Mouse (Mus musculus): ENCODE measurements around the gene Arhgap45. TPM values are rescaled to one million over a fixed set of nuclear protein-coding genes. Genes with fewer than 3 reads are reported as not detected.
A peak's percentile ranks its signal among the peaks of the same experiment; 100 is the strongest.

Arhgap45 gene
- polyA plus RNA-seq, 1 experiment from 2014 or later: 12.6 TPM

DNA sequence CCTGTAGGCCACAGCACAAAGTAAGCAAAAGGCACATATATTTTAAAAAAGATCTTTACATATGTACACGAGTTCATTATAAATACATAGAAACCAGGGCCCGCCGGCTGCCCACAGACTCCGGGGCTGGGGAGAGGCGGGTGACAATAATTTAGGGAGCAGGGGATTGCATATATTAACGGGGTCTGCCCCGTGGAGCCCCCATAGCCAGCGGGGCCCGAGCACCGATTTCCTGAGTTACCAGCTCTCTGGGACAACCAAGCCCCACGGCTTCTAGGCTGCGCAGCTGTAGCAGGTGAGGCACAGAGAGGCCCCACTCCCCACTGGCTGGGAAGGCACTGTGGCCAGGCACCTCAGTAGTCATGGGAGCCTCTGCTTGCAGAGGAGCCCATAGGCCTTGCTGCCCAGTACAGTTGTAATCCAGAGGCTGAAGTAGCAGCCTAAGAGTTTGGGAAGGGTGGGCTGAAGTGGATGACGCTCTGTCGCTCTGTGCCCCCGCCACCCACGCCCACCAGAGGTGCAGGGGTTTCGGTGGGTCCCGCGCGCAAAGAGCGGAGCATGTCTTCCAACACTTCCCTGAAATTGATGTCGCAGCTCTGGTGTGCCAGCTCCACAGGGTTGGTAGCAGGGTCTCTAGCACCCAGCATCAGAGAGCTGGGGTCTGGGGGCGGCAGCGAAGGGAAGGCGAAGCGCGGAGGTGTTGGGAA is 40.7 kb downstream of the Arhgap45 start:
- no peak overlapping the region for H3K4me2 ChIP-seq
- no peak overlapping the region for H3K27ac ChIP-seq
- H3K4me3 ChIP-seq (replicated peaks): no peak overlapping the region
- no peaks in the 10 kb centered on the region for H3K9me3 ChIP-seq
- H3K27me3 ChIP-seq: no peaks in the 10 kb centered on the region
- H3K4me1 ChIP-seq (replicated peaks): peaks cover 16% of the 10 kb centered on the region
- no peak for ATAC-seq (ENCODE audit: insufficient number of reproducible peaks, insufficient read depth, low FRiP score, low TSS enrichment, low read depth)
- no peak overlapping the region for H3K9ac ChIP-seq (replicated peaks)
- H3K36me3 ChIP-seq: peaks cover 70% of the 10 kb centered on the region
- 92% methylated on average over 27 of the region's 27 CpGs for WGBS

DNA sequence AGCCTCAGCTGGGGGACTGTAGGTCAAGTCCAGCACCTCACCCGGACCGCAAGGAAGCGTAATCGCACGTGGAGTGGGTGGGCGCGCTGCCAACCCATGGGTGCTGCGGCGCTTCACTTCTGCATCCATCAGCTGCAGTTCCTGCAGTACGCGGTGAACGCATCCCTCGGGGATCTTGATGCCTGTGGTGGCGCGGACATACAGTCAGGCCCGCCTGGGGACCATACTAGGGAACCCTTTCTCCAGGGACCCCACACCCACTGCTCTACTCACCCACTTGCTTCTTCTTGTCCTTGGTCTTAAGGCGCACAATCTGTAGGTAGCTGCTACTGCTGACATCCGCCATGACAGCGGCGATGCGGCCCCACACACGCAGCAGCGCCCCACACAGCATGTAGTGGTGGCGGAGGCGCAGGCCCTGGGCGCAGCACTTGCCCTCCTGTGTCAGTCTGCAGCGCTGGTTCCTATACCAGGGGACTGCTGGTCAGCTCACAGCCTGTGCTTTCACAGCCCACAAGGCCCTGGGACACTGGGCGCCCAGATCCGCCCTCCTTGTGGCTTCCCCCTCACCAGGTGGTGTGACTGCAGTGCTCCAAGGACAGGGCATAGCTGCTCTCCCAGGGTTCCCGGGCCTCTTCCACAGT is 41.4 kb downstream of the Arhgap45 start:
- Histone ChIP-seq H3K36me3 (peaks cover 77% of the 10 kb centered on the region), H3K4me2 (no peak overlapping the region), H3K27ac (no peak overlapping the region), H3K27me3 (no peaks in the 10 kb centered on the region), H3K9ac (replicated peaks) (no peak overlapping the region; the same call in 1 of the 2 replicates), H3K4me1 (replicated peaks) (peaks cover 16% of the 10 kb centered on the region), H3K4me3 (replicated peaks) (no peak overlapping the region), H3K9me3 (no peaks in the 10 kb centered on the region)
- ATAC-seq (ENCODE audit: insufficient number of reproducible peaks, insufficient read depth, low FRiP score, low TSS enrichment, low read depth): no peak
- 79% methylated on average over 30 of the region's 30 CpGs for WGBS

DNA sequence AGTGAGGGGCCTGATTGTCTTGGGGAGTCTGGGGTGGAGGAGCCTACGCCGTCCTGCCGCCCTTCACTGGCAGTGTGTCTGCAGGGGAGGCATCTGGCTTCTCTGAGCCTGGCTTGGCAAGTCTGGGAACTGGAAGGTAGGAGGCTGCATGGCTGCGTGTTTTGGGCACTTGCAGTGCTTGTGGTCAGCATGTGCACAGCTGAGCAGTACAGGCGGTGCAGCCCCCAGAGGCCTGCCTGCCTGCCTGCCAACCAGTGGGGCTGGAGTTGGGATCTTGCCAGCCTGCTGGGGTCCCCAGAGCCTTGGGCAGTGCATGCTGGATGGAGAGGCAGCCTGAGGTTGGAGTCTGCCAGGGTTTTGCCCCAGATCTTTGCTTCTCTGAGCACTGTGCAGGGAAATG is 46.7 kb downstream of the Arhgap45 start:
- no peak overlapping the region for H3K9ac ChIP-seq (replicated peaks)
- H3K4me2 ChIP-seq: no peak overlapping the region
- 93% methylated on average over 5 of the region's 5 CpGs for WGBS
- ATAC-seq (ENCODE audit: insufficient number of reproducible peaks, insufficient read depth, low FRiP score, low TSS enrichment, low read depth): no peak
- H3K36me3 ChIP-seq: peaks cover 83% of the 10 kb centered on the region
- no peak overlapping the region for H3K4me3 ChIP-seq (replicated peaks)
- no peaks in the 10 kb centered on the region for H3K9me3 ChIP-seq
- H3K27me3 ChIP-seq: no peaks in the 10 kb centered on the region
- H3K4me1 ChIP-seq (replicated peaks): no peaks in the 10 kb centered on the region
- no peak overlapping the region for H3K27ac ChIP-seq

DNA sequence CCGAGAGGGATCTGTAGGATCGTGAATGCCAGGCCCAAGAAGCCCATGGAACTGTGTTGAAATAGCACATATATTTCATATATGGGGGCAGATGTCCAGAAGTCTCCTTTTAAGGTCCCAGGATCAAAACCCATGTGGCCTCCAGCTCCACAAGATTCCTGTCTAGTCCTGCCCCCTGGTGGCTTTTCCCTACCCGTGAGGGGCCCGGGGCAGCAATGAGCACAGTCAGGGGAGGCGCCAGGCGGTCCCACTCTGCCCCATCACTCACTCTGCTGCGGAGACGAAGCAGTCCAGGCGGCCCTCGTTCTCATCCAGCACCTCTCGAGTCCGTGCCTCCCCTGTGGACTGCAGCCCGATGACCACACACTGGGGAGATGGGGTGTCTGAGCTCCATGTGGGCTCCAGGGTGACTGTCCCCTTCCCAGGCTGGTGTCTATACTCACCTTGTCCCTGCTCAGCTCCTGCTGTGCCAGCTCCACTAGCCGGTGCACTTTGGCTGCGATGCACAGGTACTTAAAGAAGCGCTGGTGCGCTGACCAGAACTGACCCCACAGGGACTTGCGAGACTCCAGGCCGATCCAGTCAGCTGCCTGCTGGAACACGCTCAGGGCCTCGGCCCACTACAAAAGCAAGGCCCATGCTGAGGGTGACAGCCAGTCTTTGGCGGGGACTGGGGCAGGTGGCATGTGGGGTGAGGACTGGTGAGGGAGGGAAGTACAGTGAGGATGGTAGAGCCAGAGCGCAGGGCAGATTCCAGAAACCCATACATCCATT is 47.6 kb downstream of the Arhgap45 start:
- no peak overlapping the region for H3K9ac ChIP-seq (replicated peaks)
- peaks cover 73% of the 10 kb centered on the region for H3K36me3 ChIP-seq
- H3K27ac ChIP-seq: no peak overlapping the region
- WGBS: 70% methylated on average over 23 of the region's 23 CpGs
- no peak overlapping the region for H3K4me2 ChIP-seq
- H3K4me1 ChIP-seq (replicated peaks): no peaks in the 10 kb centered on the region
- no peak overlapping the region for H3K4me3 ChIP-seq (replicated peaks)
- ATAC-seq (ENCODE audit: insufficient number of reproducible peaks, insufficient read depth, low FRiP score, low TSS enrichment, low read depth): no peak
- H3K27me3 ChIP-seq: no peaks in the 10 kb centered on the region
- no peaks in the 10 kb centered on the region for H3K9me3 ChIP-seq

DNA sequence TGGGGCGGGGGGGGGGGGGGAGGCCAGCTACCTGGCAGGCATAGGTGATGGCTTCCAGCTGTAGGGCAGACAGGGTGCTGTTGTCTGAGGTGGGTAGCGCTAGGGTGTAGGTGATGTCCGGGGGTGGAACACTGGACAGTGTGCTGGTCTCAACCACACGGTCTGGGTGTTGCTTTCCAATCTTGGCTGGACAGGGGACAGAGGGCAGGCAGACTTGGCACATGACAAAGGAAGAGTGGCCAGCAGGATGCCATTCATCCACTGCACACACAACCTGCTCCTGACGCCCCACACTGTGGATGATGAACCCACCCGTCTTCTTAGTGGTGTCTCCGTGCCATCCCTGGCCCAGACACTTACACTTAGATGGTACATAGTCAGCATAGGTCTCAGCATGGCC is 52.8 kb downstream of the Arhgap45 start:
- Histone ChIP-seq H3K4me3 (replicated peaks) (no peak overlapping the region), H3K27me3 (no peaks in the 10 kb centered on the region), H3K4me1 (replicated peaks) (peaks cover 12% of the 10 kb centered on the region), H3K9ac (replicated peaks) (no peak overlapping the region), H3K27ac (no peak overlapping the region), H3K36me3 (peaks cover 22% of the 10 kb centered on the region), H3K4me2 (no peak overlapping the region), H3K9me3 (no peaks in the 10 kb centered on the region)
- ATAC-seq (ENCODE audit: insufficient number of reproducible peaks, insufficient read depth, low FRiP score, low TSS enrichment, low read depth): no peak
- 90% methylated on average over 6 of the region's 7 CpGs for WGBS

DNA sequence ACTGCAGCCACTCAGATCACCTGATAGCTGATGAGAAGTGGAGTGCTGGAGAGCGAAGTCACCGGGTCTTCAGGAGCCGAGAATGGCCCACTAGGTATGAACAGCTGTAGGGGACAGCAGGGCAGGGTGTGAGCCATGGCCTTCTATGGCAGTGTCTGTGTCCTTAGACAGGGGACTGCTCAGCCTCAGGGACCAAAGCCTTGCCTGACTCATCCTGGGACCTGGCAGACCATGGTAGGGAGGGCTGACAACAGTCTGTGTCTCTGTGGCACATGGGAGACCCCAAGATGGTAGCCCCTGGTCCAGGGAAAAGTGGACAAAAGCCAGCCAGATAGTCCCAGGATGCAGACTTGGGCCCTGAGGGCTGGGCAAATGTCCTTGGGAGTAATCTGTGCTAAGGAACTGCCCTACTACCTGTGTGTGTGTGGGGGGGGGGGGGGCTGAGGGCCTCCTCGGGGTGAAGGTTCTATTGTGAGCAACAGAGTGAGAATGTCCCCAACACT is 53.5 kb downstream of the Arhgap45 start:
- no peak for ATAC-seq (ENCODE audit: insufficient number of reproducible peaks, insufficient read depth, low FRiP score, low TSS enrichment, low read depth)
- no peaks in the 10 kb centered on the region for H3K9me3 ChIP-seq
- peaks cover 15% of the 10 kb centered on the region for H3K4me1 ChIP-seq (replicated peaks)
- H3K36me3 ChIP-seq: peaks cover 15% of the 10 kb centered on the region; the same call in 1 of the 2 replicates
- H3K27me3 ChIP-seq: no peaks in the 10 kb centered on the region
- WGBS: 90% methylated on average over 4 of the region's 4 CpGs
- no peak overlapping the region for H3K4me2 ChIP-seq
- H3K4me3 ChIP-seq (replicated peaks): no peak overlapping the region
- no peak overlapping the region for H3K27ac ChIP-seq
- no peak overlapping the region for H3K9ac ChIP-seq (replicated peaks)

DNA sequence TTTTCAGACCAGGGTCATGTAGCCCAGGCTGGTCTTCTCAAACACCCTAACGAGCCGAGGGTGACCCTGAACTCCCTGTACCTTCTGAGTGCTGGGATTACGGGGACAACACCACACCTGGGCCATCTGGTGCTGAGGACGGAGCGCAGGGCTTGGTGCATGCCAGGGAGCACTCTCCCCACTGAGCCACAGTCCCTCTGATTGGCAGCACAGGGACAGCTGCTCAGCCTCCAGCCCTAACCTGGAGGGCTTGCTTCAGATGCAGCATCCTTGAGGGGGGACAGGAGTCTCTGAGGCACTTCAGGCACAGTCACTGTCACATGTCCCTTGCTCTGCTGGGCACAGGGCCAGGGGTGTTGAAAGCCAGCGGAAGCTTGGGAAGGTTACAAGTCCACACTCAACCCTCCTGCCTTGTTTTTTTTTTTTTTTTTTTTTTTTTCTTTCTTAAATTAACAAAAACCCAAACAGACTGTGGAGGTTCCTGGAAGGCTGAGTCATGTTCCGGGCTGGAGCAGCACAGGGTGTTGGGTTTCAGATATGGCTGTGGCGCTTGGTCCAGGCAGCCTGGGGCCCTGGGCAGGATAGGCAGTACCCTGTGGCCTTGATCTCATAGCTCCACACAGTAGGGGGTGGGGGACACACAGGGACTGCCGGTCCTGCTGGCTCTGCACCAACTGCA is 54.5 kb downstream of the Arhgap45 start:
- peaks cover 22% of the 10 kb centered on the region for H3K4me1 ChIP-seq (replicated peaks)
- 0 out of 2 replicates have a peak, but pooled peaks have one; percentile 53 for ATAC-seq (ENCODE audit: insufficient number of reproducible peaks, insufficient read depth, low FRiP score, low TSS enrichment, low read depth)
- H3K9me3 ChIP-seq: no peaks in the 10 kb centered on the region
- H3K4me2 ChIP-seq: no peak overlapping the region
- peak overlapping the region; percentile 70 for H3K27ac ChIP-seq
- peaks cover 9% of the 10 kb centered on the region; the same call in 1 of the 2 replicates for H3K36me3 ChIP-seq
- no peaks in the 10 kb centered on the region for H3K27me3 ChIP-seq
- H3K4me3 ChIP-seq (replicated peaks): no peak overlapping the region
- H3K9ac ChIP-seq (replicated peaks): no peak overlapping the region; the same call in 1 of the 2 replicates
- 53% methylated on average over 9 of the region's 9 CpGs for WGBS

DNA sequence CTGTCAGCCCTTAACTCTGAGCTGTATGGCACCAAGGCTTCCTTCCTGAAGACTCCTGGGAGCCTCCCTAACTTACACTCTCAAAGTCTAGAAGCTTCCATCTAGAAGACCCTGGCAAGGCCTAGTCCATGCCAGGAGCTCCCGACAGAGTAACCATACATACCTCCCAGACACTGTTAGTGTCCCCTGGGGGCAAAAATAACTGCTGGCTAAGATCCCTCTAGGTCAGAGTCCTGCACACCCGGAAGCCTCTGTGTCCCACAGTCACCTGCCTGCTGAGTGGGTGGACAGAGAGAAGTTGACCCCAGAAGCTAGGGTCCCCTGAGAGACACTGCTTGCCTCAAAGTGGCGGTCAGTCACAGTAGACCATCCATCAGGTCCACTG is 55.1 kb downstream of the Arhgap45 start:
- Histone ChIP-seq H3K9me3 (no peaks in the 10 kb centered on the region), H3K4me3 (replicated peaks) (no peak overlapping the region), H3K36me3 (peaks cover 4% of the 10 kb centered on the region; the same call in 1 of the 2 replicates), H3K4me2 (no peak overlapping the region), H3K27me3 (no peaks in the 10 kb centered on the region), H3K9ac (replicated peaks) (no peak overlapping the region; the same call in 1 of the 2 replicates), H3K27ac (peak overlapping the region; percentile 70), H3K4me1 (replicated peaks) (peaks cover 22% of the 10 kb centered on the region)
- ATAC-seq (ENCODE audit: insufficient number of reproducible peaks, insufficient read depth, low FRiP score, low TSS enrichment, low read depth): no peak
- WGBS: 81% methylated on average over 3 of the region's 3 CpGs

DNA sequence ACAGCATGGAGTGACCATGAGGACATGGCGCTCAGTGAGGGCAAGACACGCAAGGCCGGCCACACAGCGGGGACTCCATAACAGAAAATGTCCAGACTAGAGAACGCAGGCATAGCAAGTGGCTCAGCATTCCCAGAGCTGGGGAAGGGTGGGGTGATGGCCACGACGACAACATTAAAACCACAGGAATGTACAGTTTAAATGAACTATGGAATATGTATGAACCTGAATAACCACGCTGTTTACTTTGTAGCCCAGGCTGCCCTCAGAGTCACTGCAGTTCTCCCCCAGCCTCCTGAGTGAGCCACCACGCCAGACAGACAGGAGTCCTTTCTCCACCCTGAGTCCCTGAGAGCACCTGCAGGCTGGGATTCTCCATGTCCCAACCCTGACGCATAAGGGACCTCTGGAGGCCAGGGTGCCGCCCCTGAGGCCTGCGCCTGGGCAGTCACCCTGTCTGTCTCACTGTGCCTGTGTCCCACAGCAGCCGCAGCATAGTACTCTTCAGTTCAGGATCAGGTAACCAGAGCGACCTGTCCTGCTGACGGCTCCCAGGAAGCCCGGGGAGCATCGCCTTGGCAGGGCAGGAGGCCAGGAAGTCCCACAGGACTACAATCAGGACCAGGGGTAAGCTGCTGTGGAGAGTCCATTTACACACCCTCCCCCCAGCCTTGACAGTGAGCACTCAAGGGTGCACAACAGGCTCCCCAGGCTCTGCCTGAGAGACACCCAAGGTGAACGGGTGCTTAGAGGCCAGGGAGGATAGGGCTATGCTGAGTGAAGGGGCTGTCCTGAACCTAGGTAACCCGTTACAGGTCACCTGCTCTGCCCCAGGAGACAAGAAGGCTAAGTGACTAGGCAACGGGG is 56.4 kb downstream of the Arhgap45 start:
- Histone ChIP-seq H3K4me1 (replicated peaks) (peaks cover 22% of the 10 kb centered on the region), H3K9ac (replicated peaks) (no peak overlapping the region), H3K36me3 (no peaks in the 10 kb centered on the region; the same call in 1 of the 2 replicates), H3K4me3 (replicated peaks) (no peak overlapping the region), H3K27ac (no peak overlapping the region), H3K4me2 (no peak overlapping the region), H3K27me3 (no peaks in the 10 kb centered on the region), H3K9me3 (no peaks in the 10 kb centered on the region)
- WGBS: 83% methylated on average over 20 of the region's 20 CpGs
- no peak for ATAC-seq (ENCODE audit: insufficient number of reproducible peaks, insufficient read depth, low FRiP score, low TSS enrichment, low read depth)

Measured in limb, embryonic 12.5 days (tissue).